Mouse (Mus musculus) c-Kit-positive CD71-positive TER-119-negative erythroid progenitor cells, embryonic 14.5 days (primary cell): Measurements from ENCODE around the gene Sprr2b.
"Not testable (repeated sequence)": the region's sequence is repeated elsewhere in the genome, so short reads cannot be mapped to it uniquely, and the experiment has no call there.

Experiments
- DNase-seq: peaks from one replicate; pipeline ENCODE4 v3.0.0-alpha.2; 2013; ENCODE audit warnings: low read depth

The Sprr2b gene

GRCm38 (mm10) chr3:92316320-92316719 is at the start of gene Sprr2b:
Gene Sprr2b, plus strand, starts transcription at chr3:92316620.
- DNase-seq, result no peak

- not testable (repeated sequence) for DNase-seq
Observed at GRCm38 (mm10) chr3:92271414-92271985, 44.9 kb upstream of the Sprr2b start.

- DNase-seq, result not testable (repeated sequence)
Observed at GRCm38 (mm10) chr3:92273504-92273903, 42.9 kb upstream of the Sprr2b start.

- DNase-seq, result not testable (repeated sequence)
Observed at GRCm38 (mm10) chr3:92274018-92274417, 42.4 kb upstream of the Sprr2b start.

- DNase-seq, result not testable (repeated sequence)
Observed at GRCm38 (mm10) chr3:92279663-92280062, 36.8 kb upstream of the Sprr2b start.

GRCm38 (mm10) chr3:92280963-92281606 is 35.3 kb upstream of the Sprr2b start:
- not testable (repeated sequence) for DNase-seq

- DNase-seq, result not testable (repeated sequence)
Observed at GRCm38 (mm10) chr3:92285101-92285500, 31.3 kb upstream of the Sprr2b start, which contains the start of gene Sprr2a3. Gene Sprr2a3, plus strand, starts transcription at chr3:92285417.

- DNase-seq, result not testable (repeated sequence)
Observed at GRCm38 (mm10) chr3:92288489-92288888, 27.9 kb upstream of the Sprr2b start.

- DNase-seq, result no peak
Observed at GRCm38 (mm10) chr3:92307406-92307805, 9.0 kb upstream of the Sprr2b start.

- no peak for DNase-seq
Observed at GRCm38 (mm10) chr3:92317384-92317783, 964 bp downstream of the Sprr2b start.

GRCm38 (mm10) chr3:92336278-92336677 is 19.9 kb downstream of the Sprr2b start:
- DNase-seq, result no peak

GRCm38 (mm10) chr3:92338840-92339239 is 22.4 kb downstream of the Sprr2b start, which contains the start of gene Sprr2d:
Gene Sprr2d, plus strand, starts transcription at chr3:92339140.
- no peak for DNase-seq

GRCm38 (mm10) chr3:92351843-92352242 is 35.4 kb downstream of the Sprr2b start, which contains the start of gene Sprr2e:
Gene Sprr2e, plus strand, starts transcription at chr3:92352143.
- no peak for DNase-seq

- no peak for DNase-seq
Observed at GRCm38 (mm10) chr3:92361619-92362018, 45.2 kb downstream of the Sprr2b start.

- no peak for DNase-seq
Observed at GRCm38 (mm10) chr3:92364887-92365286, 48.5 kb downstream of the Sprr2b start, which contains the start of gene Sprr2f. Gene Sprr2f, plus strand, starts transcription at chr3:92365187.
